Mouse (Mus musculus): ENCODE results near the gene Mov10l1. TPM values are rescaled to one million over a fixed set of nuclear protein-coding genes. Genes with fewer than 3 reads are reported as not detected.
A peak's percentile ranks its signal among the peaks of the same experiment; 100 is the strongest.

Gene Mov10l1
- not detected in 2 replicates for polyA plus RNA-seq (2016; fragmentation: Nextera tagmentation; extraction: Ambion mirVana)

DNA sequence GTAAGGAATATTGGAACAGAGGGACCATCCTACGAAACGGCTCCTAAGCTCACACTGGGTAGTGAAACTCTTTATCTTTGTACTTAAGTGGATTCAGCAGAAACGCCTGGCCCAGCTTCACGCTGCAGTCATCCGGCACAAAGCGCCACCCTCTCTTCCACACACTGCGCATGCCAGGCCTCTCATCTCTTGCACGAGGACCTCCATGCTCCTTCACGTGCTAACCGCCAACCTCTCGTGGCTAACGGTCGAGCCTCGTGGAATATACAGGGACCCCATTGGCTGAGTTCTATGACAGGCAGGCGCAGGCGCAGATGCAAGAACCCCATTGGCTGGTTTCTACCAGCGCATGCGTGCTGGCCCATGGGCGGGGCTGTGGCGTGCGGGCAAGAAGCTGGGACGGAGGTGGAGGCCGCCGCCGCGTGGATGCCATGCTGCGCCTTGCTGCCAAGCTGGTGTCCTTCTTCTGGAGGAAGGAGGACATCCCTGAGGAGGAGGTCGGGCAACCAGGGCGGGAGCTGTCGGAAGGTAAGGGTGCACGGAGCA lies at the start of gene Mov10l1:
Gene Mov10l1, plus strand, starts transcription at position 376 of the 546 bp plus-strand sequence.
- Histone ChIP-seq H3K27me3 (ENCODE audit: insufficient read depth, poor library complexity, severe bottlenecking) (peaks cover 4% of the 10 kb centered on the region; the same call in 1 of the 2 replicates), H3K9me3 (0 out of 2 replicates have a peak, but pooled peaks cover 6% of the 10 kb centered on the region), H3K4me1 (replicated peaks) (peaks cover 19% of the 10 kb centered on the region), H3K36me3 (no peaks in the 10 kb centered on the region), H3K27ac (no peak within 1 kb of the TSS), H3K4me3 (no peak within 1 kb of the TSS)
- 93% methylated on average over 31 of the region's 31 CpGs for WGBS
- DNase-seq (ENCODE audit: low spot score), result no peak

- 73% methylated on average over 7 of the region's 7 CpGs for WGBS
- Histone ChIP-seq H3K27ac (no peak overlapping the region), H3K4me3 (no peak overlapping the region), H3K9me3 (no peaks in the 10 kb centered on the region), H3K27me3 (ENCODE audit: insufficient read depth, poor library complexity, severe bottlenecking) (no peaks in the 10 kb centered on the region), H3K4me1 (replicated peaks) (no peaks in the 10 kb centered on the region), H3K36me3 (no peaks in the 10 kb centered on the region)
- no peak for DNase-seq (ENCODE audit: low spot score)
These were observed 48.6 kb upstream of the Mov10l1 start for GRCm38 (mm10) chr15:88934141-88934540.

DNA sequence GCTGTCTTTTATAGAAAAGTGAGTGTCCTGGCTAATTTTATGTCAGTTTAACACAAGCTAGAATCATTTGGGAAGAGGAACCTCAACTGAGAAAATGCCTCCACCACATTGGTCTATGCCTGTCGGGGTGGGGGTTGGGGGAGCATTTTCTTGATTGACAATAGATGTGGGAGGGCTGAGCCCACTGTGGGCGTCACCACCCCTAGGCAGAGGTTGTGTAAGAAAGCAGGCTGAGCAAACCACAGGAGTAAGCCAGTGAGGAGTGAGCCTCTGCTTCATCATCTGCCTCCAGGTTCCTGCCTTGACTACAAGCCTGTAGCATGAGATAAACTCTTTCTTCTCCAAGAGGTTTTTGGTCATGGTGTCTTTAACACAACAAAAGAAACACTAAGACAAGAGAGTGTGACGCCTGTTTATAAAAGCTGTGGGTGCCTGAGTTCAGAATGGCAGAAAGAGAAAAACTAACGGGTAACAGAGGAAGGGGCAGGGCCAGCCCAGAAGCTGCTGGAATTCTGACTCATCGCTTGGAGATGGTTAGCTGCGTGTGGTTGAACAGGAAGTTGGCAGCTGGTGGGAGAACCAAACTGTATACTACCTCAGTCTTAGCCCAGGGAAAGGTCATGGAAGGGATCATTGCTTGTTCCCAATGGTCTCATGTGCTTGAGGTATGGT lies 46.0 kb upstream of the Mov10l1 start:
- Histone ChIP-seq H3K36me3 (no peaks in the 10 kb centered on the region), H3K9me3 (no peaks in the 10 kb centered on the region), H3K4me3 (no peak overlapping the region), H3K27ac (no peak overlapping the region), H3K27me3 (ENCODE audit: insufficient read depth, poor library complexity, severe bottlenecking) (no peaks in the 10 kb centered on the region), H3K4me1 (replicated peaks) (no peaks in the 10 kb centered on the region)
- DNase-seq (ENCODE audit: low spot score), result no peak
- WGBS, result 69% methylated on average over 6 of the region's 6 CpGs

DNA sequence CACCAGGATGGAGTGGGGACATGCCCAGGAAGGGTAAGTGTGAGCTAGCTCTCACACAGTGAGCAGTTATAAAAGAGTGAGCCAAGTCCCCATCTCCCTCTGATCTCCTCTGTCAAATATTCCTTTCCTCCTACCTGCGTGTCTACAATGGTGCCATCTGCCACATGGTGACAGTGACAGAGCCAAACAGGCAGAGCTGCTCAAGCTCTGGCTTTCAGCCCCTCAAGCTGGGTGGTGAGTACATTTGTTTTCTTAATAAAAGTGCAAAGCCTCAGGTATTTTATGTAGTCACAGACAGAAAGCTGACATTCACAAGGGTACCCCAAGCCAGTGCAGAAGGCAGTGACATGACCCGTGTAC lies 45.4 kb upstream of the Mov10l1 start:
- Histone ChIP-seq H3K4me3 (no peak overlapping the region), H3K27ac (no peak overlapping the region), H3K27me3 (ENCODE audit: insufficient read depth, poor library complexity, severe bottlenecking) (no peaks in the 10 kb centered on the region), H3K9me3 (no peaks in the 10 kb centered on the region), H3K4me1 (replicated peaks) (no peaks in the 10 kb centered on the region), H3K36me3 (no peaks in the 10 kb centered on the region)
- WGBS, result 86% methylated on average over 2 of the region's 2 CpGs
- no peak for DNase-seq (ENCODE audit: low spot score)

- no peak overlapping the region for H3K4me3 ChIP-seq
- WGBS, result 83% methylated on average over 5 of the region's 5 CpGs
- H3K27ac ChIP-seq, result no peak overlapping the region
- H3K9me3 ChIP-seq, result no peaks in the 10 kb centered on the region
- H3K4me1 ChIP-seq (replicated peaks), result no peaks in the 10 kb centered on the region
- no peaks in the 10 kb centered on the region for H3K36me3 ChIP-seq
- DNase-seq (ENCODE audit: low spot score), result no peak
- no peaks in the 10 kb centered on the region for H3K27me3 ChIP-seq (ENCODE audit: insufficient read depth, poor library complexity, severe bottlenecking)
These were observed 39.9 kb upstream of the Mov10l1 start for GRCm38 (mm10) chr15:88942783-88943182.

- WGBS, result 87% methylated on average over 5 of the region's 5 CpGs
- Histone ChIP-seq H3K27me3 (ENCODE audit: insufficient read depth, poor library complexity, severe bottlenecking) (no peaks in the 10 kb centered on the region), H3K36me3 (no peaks in the 10 kb centered on the region), H3K4me3 (no peak overlapping the region), H3K9me3 (no peaks in the 10 kb centered on the region), H3K4me1 (replicated peaks) (no peaks in the 10 kb centered on the region), H3K27ac (no peak overlapping the region)
- DNase-seq (ENCODE audit: low spot score), result no peak
These were observed 38.7 kb upstream of the Mov10l1 start for GRCm38 (mm10) chr15:88943896-88944551.

GRCm38 (mm10) chr15:88946851-88947250 lies 35.9 kb upstream of the Mov10l1 start:
- Histone ChIP-seq H3K27ac (no peak overlapping the region), H3K9me3 (no peaks in the 10 kb centered on the region), H3K36me3 (no peaks in the 10 kb centered on the region), H3K27me3 (ENCODE audit: insufficient read depth, poor library complexity, severe bottlenecking) (no peaks in the 10 kb centered on the region), H3K4me3 (no peak overlapping the region), H3K4me1 (replicated peaks) (no peaks in the 10 kb centered on the region)
- peak; percentile 16 for DNase-seq (ENCODE audit: low spot score)
- WGBS, result 55% methylated on average over 6 of the region's 6 CpGs

DNA sequence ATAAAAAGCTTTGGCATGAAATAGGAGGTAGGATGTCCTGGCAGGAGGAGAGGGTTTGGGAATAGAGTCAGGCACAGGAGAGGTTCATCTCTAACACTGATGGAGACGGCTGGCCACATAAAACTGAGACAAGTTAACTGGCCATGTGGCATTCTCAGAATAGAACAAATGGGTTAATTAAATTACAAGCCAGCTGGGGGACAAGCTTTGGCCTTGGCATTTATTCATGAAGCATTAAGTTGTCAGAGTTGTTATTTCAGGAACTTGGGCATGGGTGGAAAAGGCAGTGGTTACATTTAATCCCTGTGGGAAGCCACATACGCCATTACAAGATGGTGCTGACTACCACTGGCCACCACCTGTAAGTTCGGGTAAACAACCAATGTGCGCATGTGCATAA lies 31.5 kb upstream of the Mov10l1 start:
- peaks cover 16% of the 10 kb centered on the region for H3K4me1 ChIP-seq (replicated peaks)
- H3K4me3 ChIP-seq, result no peak overlapping the region
- H3K27me3 ChIP-seq (ENCODE audit: insufficient read depth, poor library complexity, severe bottlenecking), result peaks cover 38% of the 10 kb centered on the region
- no peak for DNase-seq (ENCODE audit: low spot score)
- H3K9me3 ChIP-seq, result no peaks in the 10 kb centered on the region
- no peak overlapping the region for H3K27ac ChIP-seq
- no peaks in the 10 kb centered on the region for H3K36me3 ChIP-seq
- 87% methylated on average over 4 of the region's 4 CpGs for WGBS

DNA sequence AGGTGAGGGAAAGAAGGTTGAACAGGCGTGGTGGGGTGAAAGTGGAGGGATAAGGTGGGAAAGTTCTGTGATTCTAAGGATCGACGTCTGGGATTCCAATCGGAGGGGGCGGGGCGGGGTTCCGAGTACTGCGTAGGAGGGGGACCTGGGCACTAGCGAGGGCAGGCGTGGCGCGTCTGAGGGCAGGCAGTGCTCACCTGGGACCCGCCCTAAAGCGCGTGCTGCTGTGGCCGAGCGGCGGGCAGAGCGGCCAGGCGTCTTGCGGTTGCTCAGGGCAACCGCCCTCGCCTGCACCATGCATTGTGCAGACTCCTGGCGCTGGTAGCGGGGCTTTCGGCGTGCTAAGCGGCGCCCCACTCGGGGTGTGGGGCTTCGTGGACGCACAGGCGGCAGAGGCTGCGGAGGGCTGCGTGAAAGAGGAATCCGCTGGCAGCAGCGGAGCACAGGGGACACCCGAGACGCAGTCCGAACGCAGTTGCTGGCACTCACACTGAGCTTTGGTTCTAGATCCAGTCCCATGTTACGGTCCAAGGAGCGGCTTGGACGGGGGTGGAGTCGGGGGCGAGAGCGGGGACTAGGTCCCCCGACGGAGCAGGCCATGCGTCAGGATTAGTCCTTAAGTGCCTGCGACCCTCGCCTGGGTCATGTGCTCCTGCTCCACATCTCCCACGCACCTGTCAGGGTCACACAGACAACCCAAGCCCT lies 28.2 kb upstream of the Mov10l1 start, which contains the start of gene Ttll8:
Gene Ttll8, minus strand, starts transcription at position 51 of the 705 bp plus-strand sequence.
- 4% methylated on average over 53 of the region's 53 CpGs for WGBS
- Histone ChIP-seq H3K27me3 (ENCODE audit: insufficient read depth, poor library complexity, severe bottlenecking) (peaks cover 51% of the 10 kb centered on the region), H3K4me1 (replicated peaks) (peaks cover 16% of the 10 kb centered on the region), H3K36me3 (no peaks in the 10 kb centered on the region), H3K9me3 (no peaks in the 10 kb centered on the region), H3K27ac (peak within 1 kb of the TSS; percentile 83), H3K4me3 (peak within 1 kb of the TSS; percentile 58)
- peak; percentile 52 for DNase-seq (ENCODE audit: low spot score)

DNA sequence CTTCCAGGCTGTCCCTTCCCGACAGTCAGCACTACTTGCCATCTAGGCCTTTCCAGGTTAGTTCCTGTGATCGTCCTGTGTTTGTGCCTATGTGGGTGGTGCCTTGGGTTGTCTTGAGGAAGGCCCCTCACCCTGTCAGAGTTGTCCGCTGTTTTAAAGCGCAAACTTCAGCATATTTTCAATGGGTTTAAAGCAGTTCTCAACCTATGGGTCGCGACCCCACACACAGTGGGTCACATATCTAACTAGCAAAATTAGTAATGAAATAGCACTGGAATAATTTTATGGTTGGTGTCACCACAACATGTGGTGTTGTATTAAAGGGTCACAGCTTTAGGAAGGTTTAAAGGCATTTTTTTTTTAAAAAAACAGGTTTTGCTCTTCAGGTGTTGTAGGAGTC lies 27.4 kb upstream of the Mov10l1 start:
- H3K4me1 ChIP-seq (replicated peaks), result peaks cover 16% of the 10 kb centered on the region
- DNase-seq (ENCODE audit: low spot score), result no peak
- WGBS, result 79% methylated on average over 6 of the region's 6 CpGs
- no peak overlapping the region for H3K4me3 ChIP-seq
- H3K9me3 ChIP-seq, result no peaks in the 10 kb centered on the region
- H3K27me3 ChIP-seq (ENCODE audit: insufficient read depth, poor library complexity, severe bottlenecking), result peaks cover 51% of the 10 kb centered on the region
- H3K36me3 ChIP-seq, result no peaks in the 10 kb centered on the region
- no peak overlapping the region for H3K27ac ChIP-seq

GRCm38 (mm10) chr15:88957522-88957921 lies 25.2 kb upstream of the Mov10l1 start:
- Histone ChIP-seq H3K4me1 (replicated peaks) (peaks cover 16% of the 10 kb centered on the region), H3K9me3 (no peaks in the 10 kb centered on the region), H3K27ac (no peak overlapping the region), H3K36me3 (no peaks in the 10 kb centered on the region), H3K4me3 (no peak overlapping the region), H3K27me3 (ENCODE audit: insufficient read depth, poor library complexity, severe bottlenecking) (peaks cover 50% of the 10 kb centered on the region)
- WGBS, result 82% methylated on average over 4 of the region's 4 CpGs
- DNase-seq (ENCODE audit: low spot score), result no peak

DNA sequence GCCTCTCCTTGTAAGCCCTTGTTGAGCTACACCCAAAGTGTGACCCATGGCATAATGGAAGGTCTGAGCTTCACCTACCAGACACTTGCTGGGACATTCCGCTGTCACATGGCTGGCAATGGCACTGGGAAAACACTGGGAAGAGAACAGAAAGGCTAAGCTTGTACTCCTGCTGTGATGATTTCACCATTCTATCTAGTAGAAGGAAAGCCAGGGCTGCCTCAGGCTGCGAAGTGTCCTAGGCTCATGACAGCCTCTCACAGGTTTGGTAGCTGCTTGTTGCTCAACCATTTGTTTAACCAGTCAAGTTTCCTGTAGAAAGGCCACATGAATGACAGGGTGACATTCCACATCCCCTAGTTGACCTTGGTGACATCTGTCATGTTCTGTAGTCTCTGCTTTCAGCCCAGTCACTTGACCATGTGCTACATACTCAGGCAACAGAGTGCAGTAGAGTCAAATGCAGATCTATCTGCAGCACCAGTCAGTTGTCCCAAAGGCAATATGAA lies 18.6 kb upstream of the Mov10l1 start:
- H3K36me3 ChIP-seq, result peaks cover 23% of the 10 kb centered on the region; the same call in 1 of the 2 replicates
- H3K4me3 ChIP-seq, result no peak overlapping the region
- H3K27me3 ChIP-seq (ENCODE audit: insufficient read depth, poor library complexity, severe bottlenecking), result no peaks in the 10 kb centered on the region
- WGBS, result 90% methylated on average over 2 of the region's 2 CpGs
- no peaks in the 10 kb centered on the region for H3K9me3 ChIP-seq
- H3K27ac ChIP-seq, result no peak overlapping the region
- no peaks in the 10 kb centered on the region for H3K4me1 ChIP-seq (replicated peaks)
- no peak for DNase-seq (ENCODE audit: low spot score)

Data from hindbrain, embryonic 10.5 days (tissue).